Mouse (Mus musculus) adrenal gland, adult 2 months (tissue): Measurements from ENCODE around the gene Atad2b. TPM values are rescaled to one million over a fixed set of nuclear protein-coding genes. Genes with fewer than 3 reads are reported as not detected.
A peak's percentile ranks its signal among the peaks of the same experiment; 100 is the strongest.
"Not testable (repeated sequence)": the region's sequence is repeated elsewhere in the genome, so short reads cannot be mapped to it uniquely, and the experiment has no call there.

Experiments
- DNase-seq: peaks from one replicate; pipeline ENCODE4 v3.0.0; 2021
- long read RNA-seq: library from polyadenylated mRNA; stranded (forward); transcript quantifications from one replicate; pipeline ENCODE4 v2.0.0, GENCODE M21; 2021
- polyA plus RNA-seq: library from polyadenylated mRNA; depleted of rRNA; stranded (reverse); fragments of >200 nt; gene quantifications from 2 replicates; pipeline ENCODE4 v1.2.3, GENCODE M21; 2012; rRNA removed
- total RNA-seq, 2 experiments: library from RNA; stranded (reverse); gene quantifications; 2 replicates each; pipeline ENCODE4 v1.2.3; 2021

Gene Atad2b
- total RNA-seq (10 to 100 TPM; 17.6 to 29.7 TPM), polyA plus RNA-seq (23.0 and 25.5 TPM in 2 replicates)
- long read RNA-seq, partial matches to known transcripts = 1 of 2 reads
- long read RNA-seq, other reads (novel, unspliced or antisense) = 1 of 2 reads

DNA sequence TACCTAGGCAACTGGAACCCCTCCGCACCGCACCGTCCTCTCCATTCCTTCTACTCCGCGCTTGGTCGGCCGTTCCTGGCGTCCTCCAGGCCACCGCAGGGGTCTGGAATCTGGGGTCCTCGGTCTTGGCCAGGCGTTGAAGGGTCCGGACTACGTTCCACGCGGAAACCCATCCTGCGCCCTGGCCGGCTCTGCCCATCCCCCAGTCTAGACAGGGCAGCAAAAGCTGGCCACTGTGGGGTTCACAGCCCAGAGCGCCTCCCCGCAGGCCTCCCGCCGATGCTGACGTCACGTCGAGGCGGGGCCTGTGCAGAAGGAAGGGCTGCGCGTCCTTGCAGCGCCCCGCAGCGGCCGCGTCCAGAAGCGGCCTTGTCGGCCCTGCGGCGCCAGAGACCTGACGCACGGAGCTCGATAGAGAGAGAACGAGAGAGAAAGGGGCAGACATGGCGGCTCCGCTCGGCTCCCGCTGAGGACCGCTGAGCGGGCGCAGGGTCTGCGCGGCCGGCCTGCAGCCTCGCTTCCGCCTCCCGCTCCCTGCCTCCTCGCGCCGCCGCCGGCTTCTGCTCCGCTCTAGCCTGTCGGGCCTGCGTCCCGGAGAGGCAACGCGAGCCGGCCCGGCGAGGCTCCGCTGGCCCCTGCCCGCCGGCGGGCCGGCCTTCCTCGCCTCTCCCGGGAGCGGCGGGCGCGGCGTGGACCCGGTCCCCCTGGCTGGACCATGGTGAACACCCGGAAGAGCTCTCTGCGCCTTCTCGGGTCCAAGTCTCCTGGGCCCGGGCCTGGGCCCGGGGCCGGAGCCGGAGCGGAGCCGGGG lies at the start of gene Atad2b:
Gene Atad2b, plus strand, starts transcription at position 360 of the 811 bp plus-strand sequence.
- DNase-seq = peak; percentile 99

DNA sequence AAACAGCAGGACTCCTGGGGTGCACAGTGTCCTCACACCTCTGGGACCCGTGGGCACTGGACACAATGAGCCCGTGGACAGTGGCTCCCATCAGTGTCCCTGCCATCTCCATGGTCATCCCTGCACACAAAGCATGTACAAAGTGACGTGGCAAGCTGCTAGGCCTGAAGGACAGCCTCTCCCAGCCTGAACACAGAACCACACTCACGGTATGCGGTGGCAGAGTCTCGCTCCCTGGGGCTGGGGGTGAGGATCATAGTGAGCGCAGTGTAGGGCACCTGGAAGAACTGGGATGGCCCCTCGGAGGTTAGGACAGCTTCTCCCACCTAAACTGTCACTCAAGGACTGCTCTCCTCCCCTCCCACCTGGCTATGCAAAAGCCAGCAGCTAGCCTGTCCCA lies 48.2 kb upstream of the Atad2b start:
- no peak for DNase-seq

DNA sequence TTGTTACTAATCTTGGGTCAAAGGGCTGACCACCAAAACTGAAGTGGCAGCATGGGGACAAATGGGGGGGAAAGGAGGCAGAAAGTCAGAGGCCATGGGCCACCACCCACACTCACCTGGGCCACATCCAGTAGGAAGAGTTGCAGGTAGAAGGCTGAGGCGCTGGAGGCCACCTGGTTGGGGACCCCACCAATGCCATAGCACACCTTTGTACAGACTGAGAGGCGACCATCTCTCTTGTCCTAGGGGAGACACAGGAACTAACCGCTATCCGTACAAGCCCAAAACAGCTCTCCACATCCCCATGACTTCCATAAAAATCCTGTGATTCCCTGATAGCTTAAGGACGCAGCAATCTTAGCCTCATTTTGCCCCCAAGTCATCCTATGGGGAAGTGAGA lies 45.9 kb upstream of the Atad2b start:
- DNase-seq = no peak

DNA sequence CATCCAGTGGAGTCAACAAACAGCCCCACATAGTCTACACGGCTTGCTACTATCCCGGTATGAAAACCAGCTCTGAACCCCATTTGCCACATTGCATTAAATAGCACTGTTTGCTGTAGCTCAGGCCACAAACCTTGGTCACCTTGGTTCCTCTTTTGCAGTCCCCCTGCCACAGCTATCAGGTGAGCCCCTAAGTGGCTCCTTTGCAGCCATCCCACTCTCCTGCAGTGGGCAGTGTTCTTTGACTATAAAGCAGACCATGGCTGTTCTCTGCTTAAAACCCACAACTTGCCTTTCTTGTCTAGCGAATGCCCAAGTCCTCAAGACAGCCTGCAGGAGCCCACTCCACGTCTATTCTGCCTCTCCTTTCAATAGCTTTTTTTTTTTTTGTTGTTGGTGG lies 44.9 kb upstream of the Atad2b start:
- no peak for DNase-seq

DNA sequence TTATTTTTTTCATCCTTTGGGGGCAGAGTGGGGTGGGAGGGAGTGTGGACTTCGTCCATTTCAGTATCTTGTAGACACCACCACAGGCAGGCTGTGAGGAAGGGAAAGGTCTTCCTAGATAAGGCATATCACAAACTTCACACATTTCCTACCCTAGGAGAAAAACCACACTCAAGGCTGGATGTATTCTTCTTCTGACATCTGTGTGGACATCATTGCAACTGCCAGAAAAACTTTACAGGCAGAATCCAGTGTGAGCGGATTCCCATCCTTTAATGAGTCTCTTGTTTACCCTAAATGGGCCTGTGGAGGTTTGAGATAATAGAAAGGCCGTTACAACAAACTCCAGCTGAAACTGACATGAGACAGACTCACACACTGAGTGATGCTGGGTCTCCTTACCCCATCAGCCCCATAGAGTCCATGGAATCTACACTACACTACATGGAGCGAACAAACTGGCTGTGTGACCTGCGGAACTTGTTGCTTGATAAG lies 44.1 kb upstream of the Atad2b start:
- no peak for DNase-seq

DNA sequence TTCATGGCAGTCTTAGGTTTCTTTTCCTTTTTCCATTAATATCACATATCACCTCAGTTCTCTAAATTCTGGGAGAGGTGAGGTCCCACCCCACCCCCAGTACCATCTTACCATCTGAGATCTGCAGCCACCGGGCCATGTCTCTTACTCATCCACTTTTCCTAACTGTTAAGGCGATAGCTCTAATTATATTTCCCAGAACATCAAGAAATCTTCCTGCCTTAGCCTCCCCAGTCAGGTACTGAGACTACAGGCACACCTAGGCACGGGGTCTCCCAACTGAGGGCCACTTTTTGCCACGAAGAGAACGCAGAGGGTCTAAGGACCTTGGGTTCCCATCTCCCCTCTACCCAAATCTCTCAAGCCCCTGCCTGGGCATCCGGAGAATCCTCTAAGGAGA lies 43.6 kb upstream of the Atad2b start:
- DNase-seq = no peak

DNA sequence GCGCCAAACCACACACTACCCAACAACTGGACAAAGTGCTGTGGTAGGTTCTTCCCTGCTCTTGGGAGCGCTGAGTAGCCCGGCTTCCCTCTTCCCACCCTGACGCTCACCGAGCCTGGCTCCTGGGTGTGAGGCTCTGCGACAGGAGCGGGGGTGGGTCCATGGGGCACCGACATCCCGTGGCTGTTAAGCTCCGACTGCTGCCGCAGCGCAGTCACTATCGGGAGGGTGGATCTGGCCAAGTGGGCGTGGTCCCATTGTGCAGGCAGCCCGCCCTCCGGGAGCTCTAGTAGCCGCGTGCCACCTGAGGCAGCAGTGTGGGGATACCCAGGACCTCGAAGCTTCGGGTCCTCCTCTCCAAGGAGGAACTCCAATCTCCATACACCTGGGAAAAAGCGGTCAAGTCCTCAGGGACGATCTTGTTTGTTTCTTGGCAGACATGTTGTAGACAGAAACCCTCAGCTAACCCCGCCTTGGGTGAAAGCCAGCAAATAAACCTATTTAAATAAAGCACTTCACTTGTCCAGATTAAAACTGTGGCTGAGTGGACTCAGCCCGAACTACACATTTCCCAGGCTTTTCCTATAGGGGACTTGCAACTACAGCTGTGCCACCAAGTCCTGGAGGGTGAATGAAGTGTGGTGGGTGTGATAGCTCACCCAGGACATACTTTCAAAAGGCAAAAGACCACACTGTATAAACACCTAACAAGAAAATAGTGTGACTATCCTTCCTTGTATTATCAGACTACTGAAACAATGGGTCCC lies 42.8 kb upstream of the Atad2b start, which contains the start of gene Mfsd2b:
Gene Mfsd2b, minus strand, starts transcription at position 199 of the 767 bp plus-strand sequence.
- peak; percentile 85 for DNase-seq

DNA sequence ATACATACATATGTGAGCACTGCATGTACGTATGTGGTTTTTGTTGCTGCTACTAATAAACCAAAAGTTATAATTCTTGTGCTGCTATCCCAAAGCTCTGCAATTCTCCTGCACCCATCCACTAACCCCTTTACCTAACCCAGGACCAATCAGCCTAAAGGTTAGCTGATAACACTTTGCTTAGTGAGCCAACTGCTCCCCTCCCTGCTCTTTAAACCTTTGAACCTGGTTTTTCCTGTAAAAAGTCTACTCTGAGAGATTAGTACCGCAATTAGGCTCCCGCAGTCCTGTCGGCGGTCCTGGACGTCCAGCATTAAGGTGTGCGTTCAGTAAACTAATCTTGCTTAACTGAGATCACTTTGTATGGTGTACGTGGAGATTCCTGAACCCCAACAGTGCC lies 41.5 kb upstream of the Atad2b start:
- DNase-seq = no peak

DNA sequence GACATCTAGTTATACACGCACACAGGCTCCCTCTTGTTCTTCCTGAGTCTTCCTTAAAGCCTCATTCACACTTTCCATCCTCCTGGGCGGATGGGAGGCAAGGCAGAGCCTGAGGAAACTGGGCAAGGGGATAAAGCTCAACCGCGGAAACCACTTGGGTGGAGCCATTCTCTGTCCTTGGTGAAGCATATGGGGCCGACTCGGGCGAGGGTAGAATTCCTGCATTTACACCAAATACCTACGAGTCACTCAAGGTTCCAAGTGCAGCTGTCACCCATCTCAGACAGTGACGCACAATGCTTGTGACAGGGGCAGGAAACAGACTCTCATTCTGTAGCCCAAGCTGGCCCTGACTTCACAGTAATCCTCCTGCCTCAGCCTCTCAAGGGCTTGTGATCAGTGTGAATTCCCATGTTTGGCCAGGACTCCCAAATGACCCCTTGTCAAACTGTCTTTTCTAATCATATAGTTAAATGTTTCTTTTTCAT lies 38.8 kb upstream of the Atad2b start:
- no peak for DNase-seq

DNA sequence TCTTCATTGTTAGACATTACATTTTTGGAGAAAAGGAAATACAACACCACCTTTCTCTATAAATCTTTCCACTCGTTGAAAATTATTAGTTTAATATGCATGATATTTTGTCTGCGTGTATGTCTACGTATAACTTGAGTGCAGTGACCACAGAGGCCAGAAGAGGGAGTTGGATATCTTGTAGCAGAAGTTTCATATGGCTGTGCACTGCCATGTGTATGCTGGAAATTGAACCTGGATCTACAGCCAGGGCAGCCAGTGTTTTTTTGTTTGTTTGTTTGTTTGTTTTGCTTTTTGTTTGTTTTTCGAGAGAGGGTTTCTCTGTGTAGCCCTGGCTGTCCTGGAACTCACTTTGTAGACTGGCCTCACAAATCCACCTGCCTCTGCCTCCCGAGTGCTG lies 38.1 kb upstream of the Atad2b start:
- no peak for DNase-seq

DNA sequence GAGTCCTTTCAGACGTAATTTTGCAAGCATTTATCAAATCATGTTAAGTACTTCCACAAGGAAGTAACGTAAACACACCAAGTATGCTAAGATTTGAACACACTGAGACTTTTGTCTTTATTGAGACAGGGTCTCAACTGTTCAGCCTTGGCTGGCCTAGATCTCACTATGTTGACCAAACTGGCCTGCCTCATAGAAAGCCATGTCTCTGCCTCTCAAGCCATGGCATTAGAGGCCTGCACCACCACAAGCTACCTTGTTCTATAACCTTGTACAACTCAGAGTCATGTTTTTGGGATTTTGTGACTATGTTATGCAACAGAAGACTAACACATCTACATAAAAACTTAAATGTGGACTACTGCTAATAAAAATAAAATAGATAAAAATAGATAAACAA lies 35.1 kb upstream of the Atad2b start:
- DNase-seq = no peak

DNA sequence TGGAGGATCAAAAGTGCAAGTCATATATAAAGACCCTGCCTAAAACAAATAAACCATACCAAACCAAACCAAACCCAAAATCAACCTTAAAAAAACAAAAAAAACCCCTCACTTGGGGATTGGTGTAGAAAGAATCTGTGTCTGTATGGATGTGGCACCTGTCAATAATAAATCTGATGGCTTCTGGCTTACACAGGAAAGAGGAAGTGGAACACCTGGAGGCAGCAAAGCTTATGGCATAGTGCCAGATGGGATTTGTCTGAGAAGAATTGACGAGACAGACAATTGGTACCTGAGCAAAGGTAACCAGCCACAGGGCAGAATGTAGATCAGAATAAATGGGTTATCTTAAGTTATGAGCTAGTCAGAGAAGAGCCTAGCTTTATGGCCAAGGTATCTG lies 32.1 kb upstream of the Atad2b start:
- DNase-seq = no peak

DNA sequence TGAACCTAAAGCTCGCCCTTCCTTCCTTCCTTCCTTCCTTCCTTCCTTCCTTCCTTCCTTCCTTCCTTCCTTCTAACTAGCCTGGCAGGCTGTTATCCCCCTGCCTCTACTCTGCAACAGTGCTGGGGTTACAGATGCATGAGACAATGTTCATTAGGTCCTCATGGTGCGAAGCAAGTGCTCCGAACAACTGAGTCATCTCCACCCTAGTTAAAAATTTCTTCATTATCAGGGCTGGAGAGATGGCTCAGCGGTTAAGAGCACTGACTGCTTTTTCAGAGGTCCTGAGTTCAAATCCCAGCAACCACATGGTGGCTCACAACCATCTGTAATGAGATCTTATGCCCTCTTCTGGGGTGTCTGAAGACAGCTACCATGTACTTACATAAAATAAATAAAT lies 30.6 kb upstream of the Atad2b start:
- not testable (repeated sequence) for DNase-seq

DNA sequence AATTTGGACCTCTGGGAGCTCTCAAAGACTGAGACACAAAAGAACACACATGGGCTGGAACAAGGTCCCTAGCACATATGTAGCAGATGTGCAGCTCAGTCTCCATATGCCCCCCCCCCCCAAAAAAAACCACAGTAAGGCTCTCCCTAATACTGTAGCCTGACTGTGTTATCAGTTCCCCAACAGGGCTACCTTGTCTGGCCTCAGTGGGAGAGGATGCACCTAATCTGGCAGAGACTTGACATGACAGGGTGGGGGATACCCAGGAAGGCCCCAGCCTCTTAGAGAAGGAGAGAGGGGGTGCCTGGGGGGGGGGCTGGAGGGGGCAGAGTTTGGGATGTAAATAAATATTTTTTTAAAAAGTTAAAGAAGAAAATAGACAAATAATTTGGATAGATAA lies 28.4 kb upstream of the Atad2b start:
- no peak for DNase-seq

DNA sequence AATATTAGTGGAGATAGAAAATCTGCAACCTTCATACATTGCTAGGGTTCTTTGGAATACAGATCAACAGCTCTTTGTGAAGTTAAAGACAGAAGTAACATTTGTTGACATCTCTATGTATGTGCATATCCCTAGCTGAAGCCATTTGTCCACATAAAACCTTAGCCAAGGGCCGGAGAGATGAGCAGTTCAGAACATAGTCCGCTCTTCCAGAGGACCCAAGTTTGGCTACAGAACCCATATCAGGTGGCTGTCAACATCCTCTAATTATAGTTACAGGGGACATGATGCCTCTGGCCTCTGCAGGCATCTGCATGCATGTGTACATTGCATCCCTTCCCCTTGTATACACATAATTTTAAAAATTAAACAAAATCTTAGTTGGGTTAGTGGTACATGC lies 27.9 kb upstream of the Atad2b start:
- no peak for DNase-seq

DNA sequence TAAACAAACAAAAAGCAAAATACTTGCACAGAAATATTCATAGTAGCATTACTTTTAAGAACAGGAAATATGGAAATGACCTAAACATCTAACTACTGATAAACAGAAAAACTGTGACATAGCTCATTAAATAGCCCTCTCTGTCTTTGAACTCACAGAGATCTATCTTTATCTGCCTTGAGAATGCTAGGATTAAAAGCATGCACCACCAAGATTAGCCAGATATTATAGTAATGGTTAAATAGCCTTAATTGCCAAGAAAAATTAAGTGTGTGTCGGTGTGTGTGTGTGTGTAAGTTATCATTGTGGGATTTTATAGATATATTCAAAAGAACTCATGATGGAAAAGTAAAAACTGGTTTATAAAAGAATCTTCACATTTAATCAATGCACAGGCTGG lies 27.3 kb upstream of the Atad2b start:
- no peak for DNase-seq

DNA sequence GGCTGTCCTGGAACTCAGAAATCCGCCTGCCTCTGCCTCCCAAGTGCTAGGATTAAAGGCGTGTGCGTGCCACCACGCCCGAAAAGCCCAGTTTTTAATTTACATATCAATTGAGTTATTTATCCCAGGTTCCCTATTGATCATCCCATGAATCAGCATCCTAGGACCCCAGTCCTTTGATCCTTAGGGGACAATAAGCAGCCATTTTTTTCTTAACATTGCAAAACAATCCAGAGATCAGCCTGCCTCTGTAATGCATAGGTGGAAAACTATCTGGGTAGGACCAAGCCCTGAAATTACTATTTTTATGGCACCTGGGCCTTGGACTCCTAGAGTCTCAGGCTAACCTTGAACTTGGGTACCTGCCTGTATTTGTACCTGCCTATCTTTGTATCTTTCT lies 19.1 kb upstream of the Atad2b start:
- no peak for DNase-seq

DNA sequence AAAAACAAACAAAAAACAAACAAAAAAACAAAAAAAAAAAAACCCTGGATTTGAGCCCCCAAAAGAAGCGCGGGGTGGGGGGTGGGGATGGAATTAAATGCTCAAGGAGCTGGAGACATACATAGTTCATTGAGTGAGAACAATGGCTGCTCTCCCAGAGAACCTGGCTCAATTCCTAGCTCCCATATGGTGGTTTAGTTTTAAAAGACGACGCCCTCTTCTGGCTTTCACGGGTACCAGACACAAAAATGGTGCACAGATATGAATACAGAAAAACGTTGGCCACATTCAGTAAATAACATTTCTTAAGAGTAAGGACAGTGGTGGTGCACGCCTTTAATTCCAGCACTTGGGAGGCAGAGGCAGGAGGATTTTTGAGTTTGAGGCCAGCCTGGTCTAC lies 11.2 kb upstream of the Atad2b start:
- no peak for DNase-seq

DNA sequence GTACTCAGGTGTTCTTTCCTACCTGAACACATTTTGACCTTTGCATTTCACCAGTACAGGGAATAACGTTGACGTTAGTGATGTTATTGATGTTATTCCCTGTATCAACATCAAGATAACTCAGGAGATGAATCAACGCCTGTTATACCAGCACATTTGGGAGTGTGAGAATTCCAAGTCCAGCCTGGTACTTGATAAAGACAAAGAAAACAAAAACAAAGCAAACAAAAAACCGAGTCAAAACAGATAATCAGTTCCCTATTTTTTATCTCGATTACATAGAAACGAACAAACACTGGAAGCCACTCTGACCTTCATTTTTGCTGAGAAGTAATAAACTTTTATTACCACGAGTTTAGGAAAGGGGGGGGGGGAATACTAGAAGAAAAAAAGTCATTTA lies 10.7 kb upstream of the Atad2b start:
- DNase-seq = no peak

DNA sequence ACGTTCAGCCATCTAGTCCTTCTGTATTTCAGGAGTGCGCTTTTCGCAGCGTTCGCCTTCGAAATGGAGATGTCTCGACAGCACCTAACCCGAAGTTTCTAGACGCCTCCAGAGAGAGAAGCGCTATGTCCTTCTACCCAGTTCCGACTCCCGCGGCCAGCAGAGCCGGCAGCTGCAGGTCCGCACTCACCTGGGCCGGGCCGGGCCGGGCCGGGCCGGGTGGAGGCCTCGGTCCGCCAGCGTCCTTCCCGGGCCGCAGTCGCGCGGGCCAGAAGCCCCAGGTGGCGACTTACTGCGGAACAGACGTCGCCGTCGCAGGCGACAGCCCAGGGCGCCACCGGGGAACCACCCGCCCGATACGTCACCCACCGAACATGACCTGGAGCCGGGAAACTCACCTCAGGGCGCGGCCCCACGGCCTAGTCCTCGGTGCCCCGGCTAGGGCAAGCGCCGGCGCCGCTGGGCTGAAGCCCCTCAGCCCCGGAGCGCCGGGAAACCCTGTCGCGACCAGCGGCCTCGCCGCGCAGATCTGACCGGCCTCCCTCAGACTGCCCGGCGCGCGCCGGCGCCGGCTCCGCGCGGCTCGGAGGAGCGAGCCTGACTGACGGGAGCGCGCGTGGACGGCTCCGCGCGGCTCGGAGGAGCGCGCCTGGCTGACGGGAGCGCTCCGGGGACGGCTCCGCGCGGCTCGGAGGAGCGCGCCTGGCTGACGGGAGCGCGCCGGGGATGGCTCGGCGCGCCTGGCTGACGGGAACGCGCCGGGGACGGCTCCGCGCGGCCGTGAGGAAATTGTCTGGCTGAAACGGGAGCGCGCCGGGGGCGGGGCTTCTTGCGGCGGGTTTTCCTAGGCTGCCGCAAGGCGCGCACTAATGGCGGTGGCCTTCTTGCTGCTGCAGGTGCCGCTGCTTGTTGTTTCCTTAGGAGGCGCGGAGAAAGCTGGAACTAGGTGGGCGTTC lies 9.9 kb upstream of the Atad2b start, which contains the start of gene Ubxn2a:
Gene Ubxn2a, minus strand, starts transcription at position 755 of the 956 bp plus-strand sequence.
- peak; percentile 98 for DNase-seq

DNA sequence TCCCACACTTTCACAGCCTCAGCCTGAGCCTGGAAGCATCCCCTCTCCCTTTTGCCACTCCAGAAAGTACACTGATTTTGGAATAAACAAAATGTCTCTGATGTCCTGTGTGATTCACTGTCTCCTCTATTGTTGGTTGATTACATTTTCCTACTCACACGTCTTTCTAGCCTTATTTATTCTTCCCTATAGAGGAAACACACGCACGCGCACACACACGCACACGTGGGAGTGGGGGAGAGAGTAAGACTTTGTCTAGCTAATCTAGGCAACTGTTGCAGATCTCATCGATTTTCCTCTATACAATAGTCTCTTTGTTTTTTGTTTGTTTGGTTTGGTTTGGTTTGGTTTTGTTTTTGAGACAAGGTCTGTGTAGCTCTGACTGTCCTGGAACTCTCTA lies 8.8 kb upstream of the Atad2b start:
- DNase-seq = no peak

DNA sequence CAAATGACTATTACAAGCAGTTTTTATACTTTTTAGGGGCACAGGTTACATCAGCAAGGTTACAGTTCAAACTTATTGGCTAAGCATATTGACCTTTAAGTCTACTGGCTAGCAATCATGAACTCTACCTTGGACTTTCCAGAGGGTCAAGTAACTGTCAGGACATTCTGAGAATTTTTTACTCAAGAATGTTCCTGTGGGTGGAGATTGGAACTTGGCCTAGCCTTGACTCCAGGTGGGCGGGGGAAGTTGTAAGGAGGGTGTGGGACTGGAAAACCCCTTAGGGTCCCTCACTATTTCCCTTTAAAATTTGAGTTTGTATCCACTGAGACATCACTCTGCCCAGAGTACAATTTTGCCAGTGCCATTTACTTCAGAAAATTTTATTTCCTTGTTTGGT lies 6.7 kb upstream of the Atad2b start:
- peak; percentile 9 for DNase-seq
